Mouse (Mus musculus) thymus, adult 2 months (tissue): ENCODE measurements around the gene Ggt1. TPM values are rescaled to one million over a fixed set of nuclear protein-coding genes. Genes with fewer than 3 reads are reported as not detected.

Experiments
- DNase-seq: peaks from one replicate; pipeline ENCODE4 v3.0.0; 2021
- H3K27ac ChIP-seq: fragments of 200-500 bp; 2 replicates; pipeline ENCODE4 v1.5.1; 2012; ENCODE audit warnings: low read length, control low read depth; ENCODE audit not compliant: control insufficient read depth, insufficient read depth
- H3K27me3 ChIP-seq: fragments of 200-500 bp; 2 replicates; pipeline ENCODE4 v1.6.1; 2012; ENCODE audit warnings: mild to moderate bottlenecking, low read length, moderate library complexity, mixed read lengths; ENCODE audit not compliant: control insufficient read depth, insufficient read depth
- H3K36me3 ChIP-seq: fragments of 200-500 bp; 2 replicates; pipeline ENCODE4 v1.6.1; 2012; ENCODE audit warnings: mild to moderate bottlenecking, low read length, moderate library complexity; ENCODE audit not compliant: control insufficient read depth, insufficient read depth
- H3K4me1 ChIP-seq: fragments of 200-500 bp; replicated peaks from 2 replicates; pipeline ENCODE4 v1.6.1; 2012; ENCODE audit warnings: low read length; ENCODE audit not compliant: control insufficient read depth, insufficient read depth
- H3K4me3 ChIP-seq: fragments of 200-500 bp; 2 replicates; pipeline ENCODE4 v1.5.1; 2012; ENCODE audit warnings: mild to moderate bottlenecking, low read length, control low read depth, moderate library complexity; ENCODE audit not compliant: control insufficient read depth, insufficient read depth
- CTCF ChIP-seq: fragments of 200-500 bp; IDR thresholded peaks from 2 replicates; pipeline ENCODE4 v1.5.1; 2012; ENCODE audit warnings: mild to moderate bottlenecking, control low read depth, low read length, moderate library complexity, borderline replicate concordance; ENCODE audit not compliant: control insufficient read depth, poor library complexity, insufficient read depth; ENCODE audit errors: extremely low read depth
- POLR2A ChIP-seq: fragments of 200-500 bp; IDR thresholded peaks from 2 replicates; pipeline ENCODE4 v1.6.1; 2012; ENCODE audit warnings: mild to moderate bottlenecking, low read length, control low read depth, moderate library complexity; ENCODE audit not compliant: control insufficient read depth, poor library complexity, insufficient read depth; ENCODE audit errors: extremely low read depth
- WGBS: fragments of 180-500 bp; shearing (Covaris S2); methylation state at CpG from one replicate; pipeline ENCODE4 v1.1.7; 2018; 5-methylcytosine and 5-hydroxymethylcytosine counted together
- polyA plus RNA-seq: library from polyadenylated mRNA; depleted of rRNA; stranded (reverse); fragments of >200 nt; gene quantifications from 2 replicates; pipeline ENCODE4 v1.2.3, GENCODE M21; 2012

Gene Ggt1
- polyA plus RNA-seq, 1 experiment: 6.9 TPM

- no peak for TF ChIP-seq CTCF
- no peak for TF ChIP-seq POLR2A
- 93% methylated on average over 7 of the region's 7 CpGs for WGBS
- Histone ChIP-seq H3K27me3 (no peaks in the 10 kb centered on the region), H3K4me3 (no peak overlapping the region), H3K36me3 (no peaks in the 10 kb centered on the region), H3K4me1 (0 out of 2 replicates have a peak, but pooled peaks cover 5% of the 10 kb centered on the region), H3K27ac (no peak overlapping the region)
- no peak for DNase-seq
Measured at GRCm38 (mm10) chr10:75600189-75600730, 38.9 kb downstream of the Ggt1 start.

- DNase-seq: peak; percentile 28
- H3K27ac ChIP-seq: no peak overlapping the region
- peaks cover 5% of the 10 kb centered on the region; the same call in 1 of the 2 replicates for H3K4me1 ChIP-seq
- TF ChIP-seq POLR2A: no peak
- peak; percentile 81; the same call in 1 of the 2 replicates for TF ChIP-seq CTCF
- no peaks in the 10 kb centered on the region for H3K27me3 ChIP-seq
- H3K4me3 ChIP-seq: no peak overlapping the region
- 47% methylated on average over 11 of the region's 11 CpGs for WGBS
- no peaks in the 10 kb centered on the region for H3K36me3 ChIP-seq
Measured at GRCm38 (mm10) chr10:75605162-75605846, 43.9 kb downstream of the Ggt1 start.

GRCm38 (mm10) chr10:75607253-75607652 is 45.8 kb downstream of the Ggt1 start:
- Histone ChIP-seq H3K36me3 (no peaks in the 10 kb centered on the region), H3K4me3 (no peak overlapping the region), H3K27ac (no peak overlapping the region), H3K4me1 (peaks cover 5% of the 10 kb centered on the region; the same call in 1 of the 2 replicates), H3K27me3 (no peaks in the 10 kb centered on the region)
- TF ChIP-seq POLR2A (no peak), CTCF (no peak)
- no peak for DNase-seq
- WGBS: 97% methylated on average over 4 of the region's 4 CpGs

GRCm38 (mm10) chr10:75608975-75609374 is 47.6 kb downstream of the Ggt1 start:
- no peaks in the 10 kb centered on the region for H3K27me3 ChIP-seq
- H3K27ac ChIP-seq: no peak overlapping the region
- WGBS: 95% methylated on average over 11 of the region's 11 CpGs
- H3K4me3 ChIP-seq: no peak overlapping the region
- H3K4me1 ChIP-seq: peaks cover 5% of the 10 kb centered on the region; the same call in 1 of the 2 replicates
- TF ChIP-seq CTCF (no peak), POLR2A (no peak)
- H3K36me3 ChIP-seq: no peaks in the 10 kb centered on the region
- DNase-seq: no peak

- no peak for DNase-seq
- H3K4me1 ChIP-seq: no peaks in the 10 kb centered on the region; the same call in 1 of the 2 replicates
- TF ChIP-seq CTCF (no peak), POLR2A (no peak)
- no peaks in the 10 kb centered on the region for H3K27me3 ChIP-seq
- 85% methylated on average over 7 of the region's 7 CpGs for WGBS
- no peaks in the 10 kb centered on the region for H3K36me3 ChIP-seq
- no peak overlapping the region for H3K4me3 ChIP-seq
- no peak overlapping the region for H3K27ac ChIP-seq
Measured at GRCm38 (mm10) chr10:75610486-75610885, 49.1 kb downstream of the Ggt1 start.

GRCm38 (mm10) chr10:75616044-75616443 is 54.6 kb downstream of the Ggt1 start:
- no peak for TF ChIP-seq CTCF
- TF ChIP-seq POLR2A: no peak
- 65% methylated on average over 4 of the region's 4 CpGs for WGBS

More at GRCm38 (mm10) chr10:75616044-75616443, 54.6 kb downstream of the Ggt1 start:
- H3K4me3 ChIP-seq: no peak overlapping the region
- H3K36me3 ChIP-seq: no peaks in the 10 kb centered on the region
- no peaks in the 10 kb centered on the region for H3K27me3 ChIP-seq
- H3K4me1 ChIP-seq: no peaks in the 10 kb centered on the region
- no peak for DNase-seq
- no peak overlapping the region for H3K27ac ChIP-seq
